Mouse (Mus musculus): ENCODE data around the gene Gstm4. TPM values are rescaled to one million over a fixed set of nuclear protein-coding genes. Genes with fewer than 3 reads are reported as not detected.
"Not testable (repeated sequence)": the region's sequence is repeated elsewhere in the genome, so short reads cannot be mapped to it uniquely, and the experiment has no call there.

Gene Gstm4
- total RNA-seq, 2 experiments from 2014 or later, result 21.7 to 35.5 TPM

DNA sequence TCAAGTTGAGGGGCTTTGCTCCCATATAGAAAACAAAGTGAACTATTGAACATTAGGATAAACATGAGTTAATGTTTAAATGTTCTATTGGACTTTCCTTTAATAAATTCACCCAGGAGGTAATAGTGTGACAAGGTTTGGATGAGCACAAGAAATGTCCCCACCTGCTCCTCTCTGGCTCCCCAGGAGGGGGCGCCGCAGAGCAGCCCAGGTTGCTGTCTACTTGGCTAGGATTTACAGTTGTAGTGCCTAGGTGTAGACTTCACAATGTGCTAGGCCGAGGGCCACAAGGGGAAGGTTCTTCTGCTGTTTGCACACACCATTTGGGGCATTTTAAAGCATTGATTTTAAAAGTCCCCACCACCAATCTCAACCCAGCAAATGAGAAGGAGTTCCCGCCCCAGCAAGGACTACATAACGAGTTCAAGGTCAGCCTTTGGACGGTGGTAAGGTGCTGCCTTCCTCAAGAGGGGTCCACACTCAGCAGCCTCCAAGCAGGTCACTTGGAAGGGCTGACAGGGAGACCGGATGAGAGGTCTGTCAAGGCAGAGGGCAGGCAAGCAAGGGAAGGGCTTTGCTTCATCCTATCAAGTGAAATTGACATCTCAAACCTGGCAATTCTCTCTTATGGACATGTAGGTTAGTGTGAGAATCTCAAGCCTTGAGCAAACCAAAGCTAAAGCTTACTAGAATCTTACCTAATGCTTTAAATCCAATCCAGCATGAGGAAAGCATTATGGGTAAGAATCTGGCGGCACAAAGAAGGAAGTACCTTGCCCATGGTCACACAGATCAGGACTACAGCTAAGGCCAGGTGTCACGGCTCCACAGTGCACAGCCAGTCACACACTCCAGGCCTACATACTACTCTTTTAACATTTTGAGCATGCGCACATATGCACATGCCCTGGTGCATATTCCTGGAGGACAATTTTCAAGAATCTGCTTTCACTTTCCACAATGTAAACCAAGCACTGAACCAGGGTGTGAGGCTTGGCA lies 25.9 kb upstream of the Gstm4 start:
- ATAC-seq (replicated peaks; ENCODE audit: poor library complexity, severe bottlenecking), result peak; percentile 69

DNA sequence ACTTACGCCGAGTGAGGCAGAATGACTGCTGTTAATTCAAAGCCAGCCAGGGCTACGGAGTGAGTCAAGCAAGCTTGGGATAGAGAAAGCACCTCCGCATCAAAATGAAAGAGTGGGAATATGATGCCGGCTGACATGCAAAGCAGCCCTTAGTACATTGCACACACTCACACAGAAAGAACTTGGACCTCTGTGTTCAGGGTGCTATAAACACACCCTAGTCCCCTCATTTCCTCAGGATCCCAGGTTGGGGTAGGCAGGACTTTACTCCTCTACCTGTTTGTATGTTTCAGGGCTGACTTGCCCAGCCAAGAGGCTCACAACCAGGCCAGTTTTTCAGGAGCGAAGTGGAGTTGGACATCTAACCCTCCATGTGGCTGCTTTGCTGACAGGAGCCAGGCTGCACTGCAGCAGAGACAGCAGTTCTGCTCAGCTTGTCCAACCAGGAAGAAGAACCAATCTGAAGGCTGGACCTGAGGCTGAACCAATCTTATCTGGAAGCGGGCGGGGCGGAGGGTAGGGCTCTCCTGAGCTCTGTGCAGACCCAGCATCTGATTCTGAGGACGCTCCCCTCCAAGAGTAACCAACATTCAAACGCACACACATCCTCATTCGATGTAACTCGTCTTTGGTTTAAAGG lies 24.7 kb upstream of the Gstm4 start:
- ATAC-seq (replicated peaks; ENCODE audit: poor library complexity, severe bottlenecking), result peak; percentile 33

DNA sequence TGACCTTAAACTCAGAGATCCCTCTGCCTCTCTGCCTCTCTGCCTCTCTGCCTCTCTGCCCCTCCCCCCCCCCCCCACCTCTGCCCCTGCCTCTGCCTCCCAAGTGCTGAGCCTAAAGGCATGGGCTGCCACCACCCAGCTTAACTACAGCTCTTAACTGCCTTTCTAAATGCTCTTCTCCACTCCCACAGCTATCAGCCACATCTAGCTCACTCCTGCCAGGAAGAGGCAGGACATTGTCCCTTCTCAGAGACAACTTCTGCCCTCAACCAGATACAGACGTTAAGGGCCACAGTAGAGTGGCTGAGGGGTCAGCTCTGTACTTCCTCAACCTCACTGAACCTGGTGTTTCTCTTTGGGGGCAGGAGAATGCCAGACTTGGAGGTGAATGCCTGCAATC lies 24.1 kb upstream of the Gstm4 start:
- ATAC-seq (replicated peaks; ENCODE audit: poor library complexity, severe bottlenecking), result no peak

DNA sequence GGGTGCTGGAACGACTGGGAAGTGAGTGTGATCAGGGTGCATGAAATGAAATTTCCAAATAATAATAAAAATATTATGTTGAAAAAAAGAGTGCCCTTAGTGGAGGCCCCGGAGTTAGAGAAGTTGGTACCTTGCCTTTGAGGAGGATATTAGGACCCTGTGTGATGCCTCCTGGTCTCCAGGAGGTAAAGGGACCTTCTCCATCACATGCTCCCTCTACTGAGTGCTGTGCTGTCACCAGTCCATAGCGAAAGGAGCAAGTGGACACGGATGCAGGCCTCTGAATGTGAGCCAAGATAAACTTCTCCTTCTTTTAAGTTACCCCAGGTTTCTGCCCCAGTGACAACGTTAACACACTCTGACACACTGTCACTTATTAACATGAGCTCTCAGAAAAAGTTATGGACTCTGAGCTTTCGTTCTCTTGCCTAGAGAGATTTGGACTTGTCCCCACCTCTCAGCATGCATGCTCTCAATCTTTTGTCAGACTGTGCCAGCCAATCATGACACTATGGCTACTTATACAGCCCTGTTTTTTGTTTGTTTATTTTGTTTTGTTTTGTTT lies 22.8 kb upstream of the Gstm4 start:
- ATAC-seq (replicated peaks; ENCODE audit: poor library complexity, severe bottlenecking), result no peak

DNA sequence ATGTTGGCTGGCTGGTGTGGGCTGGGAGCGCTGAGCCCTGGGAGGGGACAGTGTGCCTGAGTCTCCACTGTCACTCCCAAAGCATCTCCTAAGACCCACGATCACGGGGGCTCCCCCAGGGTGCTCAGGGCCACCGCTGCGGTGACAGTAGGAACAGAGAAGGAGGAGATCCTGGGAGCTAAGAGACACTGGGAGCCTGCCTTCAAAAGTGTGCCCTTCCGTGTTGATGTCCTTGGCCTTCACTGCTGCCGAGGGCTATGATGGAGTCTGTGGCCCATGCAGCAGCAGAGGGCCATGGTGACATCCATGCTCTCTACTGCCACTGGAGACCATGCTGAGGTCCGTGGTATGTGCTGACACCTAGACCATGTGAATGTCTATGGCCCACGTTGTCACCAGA lies 20.9 kb upstream of the Gstm4 start:
- ATAC-seq (replicated peaks; ENCODE audit: poor library complexity, severe bottlenecking), result 0 out of 2 replicates have a peak, but pooled peaks have one; percentile 6

DNA sequence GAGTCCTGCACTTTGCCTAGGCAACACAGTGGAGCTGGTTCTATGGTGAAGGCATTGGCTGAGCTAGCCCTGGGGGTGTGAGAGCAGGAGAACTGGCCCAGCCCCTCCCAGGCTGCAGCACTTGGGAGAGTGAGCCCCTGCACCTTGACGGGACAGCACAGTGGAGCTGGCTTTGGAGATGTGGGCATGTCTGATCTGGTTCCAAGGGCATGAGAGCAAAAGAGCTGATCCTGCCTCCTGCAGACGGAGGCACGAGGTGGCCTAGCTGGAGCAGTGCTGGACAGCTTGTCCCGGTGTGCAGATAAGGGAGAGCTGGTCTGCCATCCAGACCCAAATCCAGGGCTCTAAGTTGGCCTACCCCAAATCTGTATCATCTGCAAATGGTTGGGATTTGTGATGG lies 20.0 kb upstream of the Gstm4 start:
- ATAC-seq (replicated peaks; ENCODE audit: poor library complexity, severe bottlenecking), result no peak

DNA sequence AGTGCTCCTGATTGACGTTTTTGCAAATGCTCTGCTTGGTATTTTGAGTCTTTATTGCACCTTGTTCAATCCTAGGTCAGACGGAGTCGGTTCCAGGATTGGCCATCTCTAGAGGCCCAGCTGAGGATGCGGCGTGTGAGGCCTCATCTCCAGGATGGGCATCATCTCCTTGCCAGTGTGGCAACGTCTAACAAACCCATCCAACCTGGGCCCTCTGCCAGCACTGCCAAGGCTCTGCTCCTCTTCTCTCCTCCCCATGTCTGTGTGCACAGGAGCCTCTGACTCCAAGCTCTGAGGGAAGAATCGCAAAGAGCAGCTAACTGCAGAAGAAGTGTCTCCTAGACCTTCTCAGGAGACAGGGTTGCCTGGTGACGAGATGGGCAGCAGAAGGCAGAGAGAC lies 18.0 kb upstream of the Gstm4 start:
- no peak for ATAC-seq (replicated peaks; ENCODE audit: poor library complexity, severe bottlenecking)

DNA sequence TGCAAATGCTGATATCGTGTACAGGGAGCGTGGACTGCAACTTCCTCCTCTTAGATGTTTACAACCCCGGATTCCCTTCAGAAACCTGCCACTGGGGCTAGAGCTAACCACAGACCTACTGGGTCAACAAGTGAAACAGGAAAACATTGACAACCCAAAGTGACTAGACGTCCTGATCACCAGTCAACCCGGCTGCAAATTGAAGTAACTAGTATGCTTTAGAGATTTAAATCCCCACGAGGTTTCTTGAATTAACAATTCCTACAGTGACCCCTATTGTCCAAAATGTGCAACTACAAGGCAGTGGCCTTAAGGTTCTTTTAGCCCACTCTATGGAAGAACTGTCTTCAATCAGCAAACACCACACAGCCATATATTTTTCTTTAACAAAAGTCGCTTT lies 16.7 kb upstream of the Gstm4 start:
- ATAC-seq (replicated peaks; ENCODE audit: poor library complexity, severe bottlenecking), result peak; percentile 85

DNA sequence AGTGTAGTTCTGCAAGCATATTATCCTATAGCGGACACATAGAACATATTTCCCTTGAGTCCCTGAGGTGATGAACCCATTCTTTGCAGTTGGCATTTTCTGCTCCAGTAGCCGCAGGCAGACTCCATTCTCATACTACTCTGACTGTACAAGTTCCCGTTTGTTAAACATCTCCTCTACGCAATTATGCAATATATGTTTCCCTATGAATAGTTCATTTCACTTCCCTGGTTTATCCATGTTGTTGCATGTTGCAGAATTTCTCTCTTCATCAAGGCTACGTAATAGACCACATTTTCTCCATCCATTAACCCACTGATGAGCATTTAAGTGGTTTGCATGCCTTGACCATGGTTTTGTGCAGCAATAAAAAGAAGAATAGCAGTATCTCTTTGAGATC lies 5.8 kb upstream of the Gstm4 start:
- peak; percentile 87 for ATAC-seq (replicated peaks; ENCODE audit: poor library complexity, severe bottlenecking)

DNA sequence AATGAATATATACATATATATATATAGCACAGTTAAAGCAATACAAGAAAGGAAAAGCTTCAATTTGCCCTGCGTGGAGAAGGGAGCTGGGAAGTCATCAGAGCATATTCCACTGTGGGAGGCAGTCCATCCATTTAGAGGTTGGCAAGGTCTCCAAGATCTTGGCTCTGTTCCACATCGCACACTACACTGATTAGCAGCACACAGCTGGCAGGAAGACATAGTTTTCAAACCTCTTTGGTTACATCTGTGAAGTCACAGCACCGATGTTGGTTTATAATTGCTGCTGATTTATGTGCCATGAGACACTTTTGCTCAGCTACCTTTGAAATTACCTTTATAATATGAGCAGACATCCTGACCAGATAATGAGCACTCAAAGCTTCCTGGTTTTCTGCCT lies 3.6 kb upstream of the Gstm4 start:
- no peak for ATAC-seq (replicated peaks; ENCODE audit: poor library complexity, severe bottlenecking)

DNA sequence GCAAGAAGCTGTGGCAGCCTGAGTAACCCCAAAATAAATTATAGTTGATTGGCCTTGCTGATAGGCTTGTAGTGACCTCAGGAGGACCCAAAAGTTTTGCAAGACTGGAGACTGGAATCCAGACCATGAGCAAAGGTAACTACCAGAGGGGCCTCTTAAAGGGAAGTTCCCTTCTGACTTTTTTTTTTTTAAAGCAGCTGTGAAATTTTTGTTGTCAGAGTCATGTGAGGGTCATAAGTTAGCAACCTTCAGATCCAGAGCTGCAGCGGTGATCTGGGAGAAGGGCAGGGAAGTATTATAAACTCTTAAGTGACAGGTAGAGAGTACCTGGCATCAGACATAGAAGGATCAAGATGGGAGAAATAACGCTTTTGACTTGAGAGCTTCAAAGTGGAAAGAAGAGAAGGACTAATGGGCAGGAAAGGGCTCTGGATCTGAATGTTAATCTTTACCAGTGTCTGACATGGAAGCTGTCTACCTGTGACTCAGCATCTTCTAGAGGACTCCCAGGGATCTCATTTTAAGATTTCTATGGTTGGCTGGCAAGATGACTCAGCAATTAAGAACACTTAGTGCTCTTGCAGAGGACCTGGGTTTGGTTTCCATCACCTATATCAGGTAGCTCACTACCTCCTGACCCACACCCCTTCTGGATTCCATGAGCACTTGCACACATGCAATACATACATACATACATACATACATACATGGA lies 2.4 kb upstream of the Gstm4 start:
- peak; percentile 33 for ATAC-seq (replicated peaks; ENCODE audit: poor library complexity, severe bottlenecking)

DNA sequence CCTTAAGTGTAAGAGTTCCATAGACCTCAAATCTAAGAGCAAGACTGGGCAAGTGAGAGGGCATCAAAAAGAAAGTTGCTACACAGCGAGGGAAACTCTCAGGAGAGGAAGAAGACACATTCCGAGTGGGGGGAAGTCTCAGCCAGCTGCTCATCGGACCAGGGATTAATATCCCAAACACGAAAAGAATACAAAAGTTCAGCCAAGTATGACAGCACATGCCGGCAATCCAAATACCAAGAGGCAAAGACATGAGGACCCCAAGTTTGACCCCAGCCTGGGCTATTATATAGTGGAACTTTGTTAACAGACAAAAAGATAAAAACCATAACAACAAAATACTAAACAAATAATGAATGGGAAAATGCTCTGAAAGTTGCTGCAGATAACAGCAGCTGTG lies 11.5 kb downstream of the Gstm4 start:
- ATAC-seq (replicated peaks; ENCODE audit: poor library complexity, severe bottlenecking), result no peak

DNA sequence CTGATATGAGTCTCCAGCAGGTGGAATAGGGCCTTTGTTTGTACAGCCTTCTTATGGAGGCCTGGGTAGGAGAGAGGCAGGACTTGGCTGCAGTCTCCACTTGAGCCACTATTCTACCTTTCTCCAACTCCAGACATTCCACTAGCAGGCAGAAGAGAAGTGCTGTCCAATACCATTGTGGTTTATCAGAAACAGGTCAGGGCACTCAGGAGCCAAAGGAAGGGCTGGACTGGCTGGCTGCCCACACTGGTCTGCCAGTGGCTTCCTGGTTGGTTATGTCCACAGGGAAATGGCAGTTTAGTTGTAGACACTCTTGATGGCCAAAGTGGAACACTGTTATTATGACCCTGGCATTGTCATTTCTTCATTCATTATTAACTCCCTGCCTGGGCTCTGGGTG lies 12.6 kb downstream of the Gstm4 start:
- no peak for ATAC-seq (replicated peaks; ENCODE audit: poor library complexity, severe bottlenecking)

DNA sequence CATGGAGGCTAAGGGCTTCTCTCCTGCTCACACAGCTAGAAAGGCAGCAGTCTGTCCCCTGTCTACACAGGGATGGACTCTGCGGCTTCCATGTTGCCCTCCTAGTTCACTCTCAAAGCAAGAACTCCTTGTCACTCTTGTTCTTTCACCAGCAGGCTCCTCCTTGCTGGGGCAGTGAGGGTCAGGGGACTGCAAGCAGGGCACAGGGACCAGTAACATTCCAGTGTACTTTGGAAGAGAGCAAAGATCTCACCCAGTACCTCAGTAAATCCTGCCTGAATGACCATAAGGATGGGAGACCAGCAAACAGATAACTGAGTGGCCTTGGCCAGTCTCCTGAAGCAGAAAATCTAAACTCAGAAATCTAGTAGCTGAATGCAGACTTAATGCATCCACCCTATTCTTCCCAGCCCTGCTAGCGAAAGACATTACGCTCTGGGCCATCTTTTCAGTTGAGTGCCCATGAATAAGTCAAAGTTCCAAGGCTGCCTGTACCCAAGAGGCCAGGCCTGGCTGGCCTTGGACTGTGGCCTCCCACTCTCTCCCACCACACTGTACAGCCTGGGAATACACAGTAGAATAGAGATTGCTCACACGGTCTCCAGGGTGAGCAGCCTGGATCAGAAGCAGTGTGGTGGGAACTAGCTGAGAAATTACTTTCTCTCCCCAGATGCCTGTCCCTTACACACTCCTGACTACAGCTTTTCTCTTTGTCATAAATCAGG lies 15.9 kb downstream of the Gstm4 start:
- ATAC-seq (replicated peaks; ENCODE audit: poor library complexity, severe bottlenecking), result no peak

DNA sequence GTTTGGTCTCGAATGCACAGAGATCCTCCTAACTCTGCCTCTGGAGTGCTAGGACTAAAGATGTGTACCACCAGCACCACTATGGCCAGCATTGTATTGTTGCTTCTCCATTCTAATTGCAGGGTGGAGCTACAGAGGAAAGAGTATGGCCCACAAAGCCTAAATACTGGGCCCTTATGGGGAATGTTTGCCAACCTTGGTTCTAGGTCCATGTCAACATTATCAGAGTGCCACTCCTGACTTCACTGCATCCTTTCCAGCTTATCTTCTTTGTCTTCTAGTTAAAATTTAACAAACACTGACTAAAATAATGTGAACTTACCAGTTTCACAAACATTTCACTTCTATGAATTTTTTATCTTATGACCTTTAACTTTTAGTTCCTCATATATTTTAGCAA lies 18.1 kb downstream of the Gstm4 start:
- ATAC-seq (replicated peaks; ENCODE audit: poor library complexity, severe bottlenecking), result no peak

DNA sequence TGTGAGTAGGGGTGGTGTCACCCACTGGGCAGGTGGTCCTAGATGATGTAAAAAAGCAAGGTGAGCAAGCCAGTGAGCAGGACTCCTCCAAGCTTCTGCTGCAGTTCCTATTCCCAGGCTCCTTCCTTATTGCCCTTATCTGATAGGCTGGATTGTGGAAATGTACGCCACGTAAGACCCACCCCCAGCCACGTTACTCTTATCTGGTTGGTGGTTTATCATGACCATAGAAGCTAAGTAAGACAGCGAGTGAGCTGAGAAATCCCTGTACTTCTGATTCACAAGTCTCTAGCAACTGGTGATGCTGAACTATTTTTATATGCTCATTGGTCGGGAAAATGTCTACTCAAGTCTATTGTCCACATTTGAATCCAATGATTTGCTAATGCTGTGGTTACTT lies 18.6 kb downstream of the Gstm4 start:
- ATAC-seq (replicated peaks; ENCODE audit: poor library complexity, severe bottlenecking), result peak; percentile 33; the same call in 1 of the 2 replicates

DNA sequence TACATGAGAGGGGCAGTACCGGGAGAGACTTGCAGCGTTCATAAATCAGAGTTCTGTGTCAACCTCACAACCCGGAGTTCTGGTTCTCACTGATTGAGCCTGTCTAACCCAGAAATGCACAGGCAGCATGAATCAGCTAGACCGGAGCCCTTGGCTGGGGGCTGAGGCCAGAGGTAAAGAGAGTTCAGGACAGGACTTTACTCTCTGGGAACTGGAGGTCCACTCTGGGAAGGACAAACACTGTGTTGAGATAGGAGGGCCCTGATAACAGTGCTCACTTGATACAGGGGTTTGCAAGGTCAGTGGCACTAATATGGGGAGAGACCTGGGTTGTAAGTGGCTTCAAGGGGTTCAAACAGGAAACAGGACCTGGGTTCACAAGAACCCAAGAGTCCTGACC lies 19.4 kb downstream of the Gstm4 start:
- ATAC-seq (replicated peaks; ENCODE audit: poor library complexity, severe bottlenecking), result no peak

DNA sequence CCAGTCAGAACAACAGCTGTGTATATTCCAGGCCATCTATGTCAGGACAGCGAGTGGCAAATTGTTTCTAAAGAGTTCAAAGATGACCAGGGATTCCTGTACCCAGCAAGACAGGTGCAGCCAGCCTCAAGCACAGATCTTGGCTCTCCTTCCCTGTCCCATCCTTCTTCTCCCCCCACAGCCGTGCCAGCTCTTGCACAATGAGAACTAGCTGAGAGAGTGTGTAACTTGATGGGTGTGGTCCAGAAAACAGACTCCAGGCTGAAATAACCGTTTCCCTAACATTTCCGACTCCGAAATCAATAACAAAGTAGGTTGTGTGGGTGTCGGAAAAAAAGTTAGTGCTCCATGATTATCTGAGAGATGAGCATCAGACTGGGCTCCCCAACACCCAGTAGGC lies 22.0 kb downstream of the Gstm4 start:
- ATAC-seq (replicated peaks; ENCODE audit: poor library complexity, severe bottlenecking), result peak; percentile 48

DNA sequence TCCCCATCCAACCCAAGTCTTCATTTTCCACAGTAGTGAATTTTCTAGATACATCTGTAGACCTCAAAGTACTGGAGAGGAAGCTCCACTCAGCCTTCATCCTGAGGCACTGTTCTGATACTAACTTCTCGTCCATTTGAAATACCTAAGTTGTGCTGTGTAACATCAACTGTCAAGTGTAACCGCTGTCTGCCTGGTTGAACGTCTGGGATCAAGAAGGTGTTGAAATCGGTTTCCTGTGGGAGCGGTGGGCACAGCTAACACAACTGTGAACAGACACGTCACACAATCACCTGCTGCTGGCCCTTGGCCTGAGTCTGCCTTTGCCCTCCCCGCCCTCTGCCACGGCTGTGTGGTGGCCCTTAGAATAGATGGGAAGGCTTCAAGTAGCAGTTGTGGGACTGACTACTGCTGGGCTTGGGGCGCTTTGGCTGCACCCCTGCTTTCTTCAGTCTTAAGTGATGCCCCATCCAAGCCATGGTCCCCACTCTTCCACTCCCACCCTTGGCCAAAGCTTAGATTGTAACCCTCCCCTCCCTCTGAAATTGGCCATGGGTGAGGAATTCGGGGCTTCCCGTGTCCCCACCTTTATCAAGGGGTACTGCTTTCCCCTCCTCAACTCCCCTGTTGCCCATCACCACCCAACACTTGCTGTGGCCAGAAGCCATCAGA lies 24.2 kb downstream of the Gstm4 start:
- not testable (repeated sequence) for ATAC-seq (replicated peaks; ENCODE audit: poor library complexity, severe bottlenecking)

Measured in granulocyte monocyte progenitor cell, adult 5-6 weeks (primary cell).